Mouse (Mus musculus): ENCODE measurements at regions not wholly inside any gene's neighbourhood (a gene's known extent, or its start where the extent isn't known, plus 50 kb on each side); places are given as distances from the start of the nearest gene placed in this dataset.

- no peak for ATAC-seq (ENCODE audit: low FRiP score)
- 18% methylated on average over 7 of the region's 7 CpGs for WGBS
These were observed 534.7 kb downstream of the Ptprc start for GRCm38 (mm10) chr1:137640848-137641247.

GRCm38 (mm10) chr1:137636947-137637346, 538.6 kb downstream of the Ptprc start:
- Histone ChIP-seq H3K27me3 (ENCODE audit: insufficient read depth, low read length) (no peaks in the 10 kb centered on the region), H3K4me3 (ENCODE audit: low read depth, low read length) (no peak overlapping the region), H3K4me2 (ENCODE audit: low read depth, low read length, poor library complexity, severe bottlenecking) (no peak overlapping the region), H3K27ac (ENCODE audit: low read depth, low read length) (no peak overlapping the region), H3K36me3 (ENCODE audit: insufficient read depth, low read length) (no peaks in the 10 kb centered on the region), H3K4me1 (ENCODE audit: insufficient read depth, low read length) (no peaks in the 10 kb centered on the region), H3K9ac (replicated peaks; ENCODE audit: low read length, poor library complexity, severe bottlenecking) (no peak overlapping the region), H3K9me3 (ENCODE audit: low read length) (no peaks in the 10 kb centered on the region)
- DNase-seq (ENCODE audit: low spot score) = no peak
- TF ChIP-seq CTCF (IDR thresholded peaks at IDR 0.05) = no peak
- WGBS = 33% methylated on average over 3 of the region's 3 CpGs
- no peak for ATAC-seq (ENCODE audit: low FRiP score)

More at GRCm38 (mm10) chr1:137640848-137641247, 534.7 kb downstream of the Ptprc start:
- no peak for TF ChIP-seq CTCF (IDR thresholded peaks at IDR 0.05)
- Histone ChIP-seq H3K9ac (replicated peaks; ENCODE audit: low read length, poor library complexity, severe bottlenecking) (no peak overlapping the region), H3K4me3 (ENCODE audit: low read depth, low read length) (no peak overlapping the region), H3K27ac (ENCODE audit: low read depth, low read length) (no peak overlapping the region), H3K4me1 (ENCODE audit: insufficient read depth, low read length) (no peaks in the 10 kb centered on the region), H3K4me2 (ENCODE audit: low read depth, low read length, poor library complexity, severe bottlenecking) (no peak overlapping the region), H3K36me3 (ENCODE audit: insufficient read depth, low read length) (no peaks in the 10 kb centered on the region), H3K27me3 (ENCODE audit: insufficient read depth, low read length) (no peaks in the 10 kb centered on the region), H3K9me3 (ENCODE audit: low read length) (no peaks in the 10 kb centered on the region)
- no peak for DNase-seq (ENCODE audit: low spot score)

GRCm38 (mm10) chr1:137636321-137636944, 539.1 kb downstream of the Ptprc start:
- Histone ChIP-seq H3K4me1 (ENCODE audit: insufficient read depth, low read length) (no peaks in the 10 kb centered on the region), H3K27ac (ENCODE audit: low read depth, low read length) (no peak overlapping the region), H3K9ac (replicated peaks; ENCODE audit: low read length, poor library complexity, severe bottlenecking) (no peak overlapping the region), H3K4me2 (ENCODE audit: low read depth, low read length, poor library complexity, severe bottlenecking) (no peak overlapping the region), H3K9me3 (ENCODE audit: low read length) (no peaks in the 10 kb centered on the region), H3K27me3 (ENCODE audit: insufficient read depth, low read length) (no peaks in the 10 kb centered on the region), H3K4me3 (ENCODE audit: low read depth, low read length) (no peak overlapping the region), H3K36me3 (ENCODE audit: insufficient read depth, low read length) (no peaks in the 10 kb centered on the region)
- WGBS = 31% methylated on average over 3 of the region's 3 CpGs
- TF ChIP-seq CTCF (IDR thresholded peaks at IDR 0.05) = no peak
- ATAC-seq (ENCODE audit: low FRiP score) = no peak
- DNase-seq (ENCODE audit: low spot score) = no peak

GRCm38 (mm10) chr1:137635781-137636180, 539.7 kb downstream of the Ptprc start:
- Histone ChIP-seq H3K9ac (replicated peaks; ENCODE audit: low read length, poor library complexity, severe bottlenecking) (no peak overlapping the region), H3K36me3 (ENCODE audit: insufficient read depth, low read length) (no peaks in the 10 kb centered on the region), H3K4me2 (ENCODE audit: low read depth, low read length, poor library complexity, severe bottlenecking) (no peak overlapping the region), H3K4me1 (ENCODE audit: insufficient read depth, low read length) (no peaks in the 10 kb centered on the region), H3K9me3 (ENCODE audit: low read length) (no peaks in the 10 kb centered on the region), H3K27me3 (ENCODE audit: insufficient read depth, low read length) (no peaks in the 10 kb centered on the region), H3K27ac (ENCODE audit: low read depth, low read length) (no peak overlapping the region), H3K4me3 (ENCODE audit: low read depth, low read length) (no peak overlapping the region)
- DNase-seq (ENCODE audit: low spot score) (no peak), ATAC-seq (ENCODE audit: low FRiP score) (no peak)
- 30% methylated on average over 7 of the region's 7 CpGs for WGBS
- no peak for TF ChIP-seq CTCF (IDR thresholded peaks at IDR 0.05)

GRCm38 (mm10) chr1:137631546-137631945, 544.0 kb downstream of the Ptprc start:
- ATAC-seq (ENCODE audit: low FRiP score) (no peak), DNase-seq (ENCODE audit: low spot score) (no peak)
- Histone ChIP-seq H3K4me1 (ENCODE audit: insufficient read depth, low read length) (no peaks in the 10 kb centered on the region), H3K4me3 (ENCODE audit: low read depth, low read length) (no peak overlapping the region), H3K27ac (ENCODE audit: low read depth, low read length) (no peak overlapping the region), H3K36me3 (ENCODE audit: insufficient read depth, low read length) (no peaks in the 10 kb centered on the region), H3K4me2 (ENCODE audit: low read depth, low read length, poor library complexity, severe bottlenecking) (no peak overlapping the region), H3K9me3 (ENCODE audit: low read length) (no peaks in the 10 kb centered on the region), H3K9ac (replicated peaks; ENCODE audit: low read length, poor library complexity, severe bottlenecking) (no peak overlapping the region), H3K27me3 (ENCODE audit: insufficient read depth, low read length) (no peaks in the 10 kb centered on the region)
- no peak for TF ChIP-seq CTCF (IDR thresholded peaks at IDR 0.05)

GRCm38 (mm10) chr1:137620672-137621071, 554.8 kb downstream of the Ptprc start:
- no peak for TF ChIP-seq CTCF (IDR thresholded peaks at IDR 0.05)
- ATAC-seq (ENCODE audit: low FRiP score) (no peak), DNase-seq (ENCODE audit: low spot score) (no peak)
- WGBS = 74% methylated on average over 5 of the region's 5 CpGs
- Histone ChIP-seq H3K9ac (replicated peaks; ENCODE audit: low read length, poor library complexity, severe bottlenecking) (no peak overlapping the region), H3K36me3 (ENCODE audit: insufficient read depth, low read length) (no peaks in the 10 kb centered on the region), H3K4me2 (ENCODE audit: low read depth, low read length, poor library complexity, severe bottlenecking) (no peak overlapping the region), H3K27me3 (ENCODE audit: insufficient read depth, low read length) (no peaks in the 10 kb centered on the region), H3K27ac (ENCODE audit: low read depth, low read length) (no peak overlapping the region), H3K4me3 (ENCODE audit: low read depth, low read length) (no peak overlapping the region), H3K4me1 (ENCODE audit: insufficient read depth, low read length) (no peaks in the 10 kb centered on the region), H3K9me3 (ENCODE audit: low read length) (no peaks in the 10 kb centered on the region)
